Mouse (Mus musculus) MEL (cell line): Measurements from ENCODE around the gene Cblc.

ENCODE experiments used
- GABPA ChIP-seq: IDR thresholded peaks from 2 replicates; pipeline ENCODE4 v1.6.1; 2012; ENCODE audit warnings: low read depth, mild to moderate bottlenecking, inconsistent platforms, low read length, improper control_type of control experiment, moderate library complexity
- JUND ChIP-seq: IDR thresholded peaks from 2 replicates; pipeline ENCODE4 v1.6.1; 2011; ENCODE audit warnings: low read depth, mild to moderate bottlenecking, improper control_type of control experiment, low read length
- MAX ChIP-seq: IDR thresholded peaks from 2 replicates; pipeline ENCODE4 v1.6.1; 2011; ENCODE audit warnings: low read length, improper control_type of control experiment
- RCOR1 ChIP-seq: IDR thresholded peaks from 2 replicates; pipeline ENCODE4 v1.6.1; 2012; ENCODE audit warnings: low read depth, mild to moderate bottlenecking, inconsistent platforms, low read length, improper control_type of control experiment
- USF1 ChIP-seq: IDR thresholded peaks from 2 replicates; pipeline ENCODE4 v1.6.1; 2014; ENCODE audit warnings: low read depth, mild to moderate bottlenecking, inconsistent platforms, low read length, improper control_type of control experiment, moderate library complexity

DNA sequence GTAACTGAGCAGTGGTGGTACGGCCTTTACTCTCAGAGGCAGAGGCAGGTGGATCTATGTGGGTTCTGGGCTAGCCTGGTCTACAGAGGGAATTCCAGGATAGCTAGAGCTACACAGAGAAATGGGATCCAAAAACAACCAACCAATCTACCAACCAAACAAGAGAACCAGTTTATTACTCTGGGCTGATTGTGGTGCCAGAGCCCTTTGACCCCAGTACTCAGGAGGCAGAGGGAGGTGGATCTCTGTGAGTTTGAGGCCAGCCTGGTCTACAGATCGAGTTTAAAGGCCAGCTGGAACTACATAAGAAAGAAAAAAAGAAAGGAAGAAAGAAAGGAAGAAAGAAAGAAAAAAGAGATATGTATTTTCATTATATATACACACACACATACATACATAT lies 1.4 kb downstream of the Cblc start:
- TF ChIP-seq JUND = no peak
- no peak for TF ChIP-seq MAX
- no peak for TF ChIP-seq GABPA
- TF ChIP-seq USF1 = no peak
- TF ChIP-seq RCOR1 = no peak
